Mouse (Mus musculus): ENCODE data around the gene Nsf.

DNA sequence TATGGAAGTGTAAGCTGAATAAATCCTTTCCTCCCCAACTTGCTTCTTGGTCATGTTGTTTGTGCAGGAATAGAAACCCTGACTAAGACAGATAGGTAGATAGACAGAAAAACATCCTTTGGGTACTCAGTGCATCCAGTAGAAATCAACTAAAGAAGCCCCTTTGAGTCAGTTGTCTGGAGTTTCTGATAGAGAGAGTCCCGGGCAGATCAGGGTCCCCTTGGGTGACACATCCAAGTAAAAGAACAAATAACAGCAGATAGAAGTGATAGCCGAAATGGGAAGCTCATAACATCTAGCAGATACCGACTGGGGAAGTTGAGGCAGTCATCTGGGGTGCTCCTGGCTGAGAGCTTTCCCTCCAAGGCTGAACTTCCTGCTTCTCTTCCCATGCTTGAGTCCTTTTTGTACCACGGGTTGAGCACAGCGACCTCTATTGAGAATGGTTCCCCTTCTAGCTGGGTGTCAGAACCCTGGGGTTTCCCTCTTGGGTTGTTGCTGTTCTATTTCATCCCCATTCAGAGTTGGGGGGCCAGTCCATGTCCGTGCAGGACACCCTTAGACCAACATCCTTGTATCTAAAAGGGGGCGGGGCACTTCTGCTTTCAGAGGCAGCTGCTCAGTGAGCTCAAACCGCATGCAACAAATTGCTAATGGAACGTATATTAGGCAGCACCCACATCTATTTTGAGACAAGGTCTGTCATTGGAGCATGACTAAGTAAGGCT, 47.0 kb upstream of the Nsf start:
- TF ChIP-seq CTCF (IDR thresholded peaks at IDR 0.05; ENCODE audit: control insufficient read depth, insufficient read depth, insufficient replicate concordance, low read depth, low read length) (no peak), POLR2A (IDR thresholded peaks at IDR 0.05; ENCODE audit: control insufficient read depth, low read depth, low read length) (no peak)

All from testis, adult 2 months (tissue).